Mouse (Mus musculus): ENCODE data around the gene Slc45a3.

- no peak for TF ChIP-seq TCF12 (IDR thresholded peaks at IDR 0.05; ENCODE audit: insufficient read depth, poor library complexity, severe bottlenecking)
- TF ChIP-seq MYOD1 (IDR thresholded peaks at IDR 0.05; ENCODE audit: control insufficient read depth in 1 of 3, insufficient read length in 2 of 3, low read depth in 2 of 3), result no peak
- no peak for TF ChIP-seq POLR2A (IDR thresholded peaks at IDR 0.05; ENCODE audit: insufficient read length, low read depth)
- no peak for TF ChIP-seq E2F4 (IDR thresholded peaks at IDR 0.05; ENCODE audit: insufficient read depth)
- no peak for TF ChIP-seq MAX (IDR thresholded peaks at IDR 0.05; ENCODE audit: low read depth)
- no peak for TF ChIP-seq MYOG (IDR thresholded peaks at IDR 0.05; ENCODE audit: control insufficient read depth in 1 of 3, insufficient read depth in 1 of 3, insufficient read length in 2 of 3, low read depth in 2 of 3)
These were observed 29.3 kb upstream of the Slc45a3 start for GRCm38 (mm10) chr1:131933471-131933870.
